Mouse (Mus musculus): ENCODE results near the gene Lsamp. TPM values are rescaled to one million over a fixed set of nuclear protein-coding genes. Genes with fewer than 3 reads are reported as not detected.

The Lsamp gene
- 100 to 1,000 TPM; 237 to 252 (median 248) TPM for total RNA-seq (2022)

GRCm38 (mm10) chr16:39984205-39984634 is at the start of gene Lsamp:
TSS of gene Lsamp (plus strand) at chr16:39984361.
- DNase-seq (ENCODE audit: low spot score in 2 of 2) = peak; percentile 78 to 90

GRCm38 (mm10) chr16:39957686-39958085 is 26.5 kb upstream of the Lsamp start:
- no peak for DNase-seq (ENCODE audit: low spot score in 2 of 2)

DNA sequence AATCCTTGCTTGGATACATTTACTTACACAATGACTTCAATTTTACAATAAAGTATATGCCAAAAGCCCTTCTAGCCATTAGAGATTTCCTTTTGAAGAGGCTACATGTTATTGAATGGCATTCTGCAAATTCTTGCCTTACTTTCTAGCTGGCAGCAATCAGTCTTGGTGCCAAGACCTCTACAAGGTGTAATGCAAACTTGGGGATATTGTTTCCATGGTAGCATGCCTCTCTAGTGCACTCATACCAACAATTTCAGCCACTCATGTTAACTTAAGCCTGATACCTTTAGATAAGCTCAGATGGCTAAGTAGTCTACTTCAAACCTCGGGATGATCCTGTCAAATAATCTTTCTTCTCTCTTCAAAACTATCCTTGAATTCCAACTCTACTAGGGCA is 11.4 kb upstream of the Lsamp start:
- DNase-seq (ENCODE audit: low spot score in 2 of 2) = no peak

GRCm38 (mm10) chr16:39984635-39985291 is 602 bp downstream of the Lsamp start:
- DNase-seq (ENCODE audit: low spot score in 2 of 2) = peak; percentile 19 to 44

DNA sequence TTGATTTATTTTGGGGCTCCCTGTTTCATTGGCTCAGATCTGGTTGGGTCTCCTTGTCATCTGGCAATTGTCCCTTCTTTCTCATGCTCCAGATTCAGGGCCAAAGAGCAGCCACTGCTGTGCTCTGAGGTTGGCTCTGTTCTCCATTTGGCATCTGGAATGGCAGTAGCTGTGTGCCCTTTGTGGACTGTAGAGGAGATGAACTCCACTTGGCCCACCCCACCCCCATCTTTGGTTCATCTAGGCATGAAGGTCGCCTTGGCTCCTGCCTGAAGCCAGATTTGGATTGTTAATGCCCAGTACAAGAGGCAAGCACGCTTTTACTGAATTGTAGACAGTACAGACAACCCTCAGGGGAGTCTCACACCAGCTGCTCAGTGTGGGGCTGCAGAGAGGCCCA is 4.3 kb downstream of the Lsamp start:
- DNase-seq (ENCODE audit: low spot score in 2 of 2) = peak in 1 of 2 experiments; percentile 16

- no peak for DNase-seq (ENCODE audit: low spot score in 2 of 2)
Observed at GRCm38 (mm10) chr16:39994821-39995220, 10.7 kb downstream of the Lsamp start.

- no peak for DNase-seq (ENCODE audit: low spot score in 2 of 2)
Observed at GRCm38 (mm10) chr16:40008800-40009199, 24.6 kb downstream of the Lsamp start.

DNA sequence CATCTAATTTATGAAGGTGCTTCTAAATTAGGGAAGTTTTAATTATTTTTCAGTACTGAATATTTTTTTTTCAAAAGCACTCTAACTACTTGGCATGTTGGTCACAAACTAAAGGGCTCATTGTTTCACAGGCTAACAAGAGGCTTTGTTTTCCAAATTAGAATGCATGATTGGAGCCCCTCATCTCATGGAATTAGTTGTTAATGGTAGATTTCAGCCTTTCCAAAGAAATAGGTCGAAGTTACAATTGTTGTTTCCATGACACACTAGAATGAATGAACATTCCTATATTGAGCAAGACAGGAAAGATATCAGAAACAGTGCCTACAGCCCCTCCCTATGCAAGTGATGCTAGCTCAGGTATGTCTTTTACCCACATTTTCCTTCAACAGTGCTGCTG is 26.9 kb downstream of the Lsamp start:
- no peak for DNase-seq (ENCODE audit: low spot score in 2 of 2)

DNA sequence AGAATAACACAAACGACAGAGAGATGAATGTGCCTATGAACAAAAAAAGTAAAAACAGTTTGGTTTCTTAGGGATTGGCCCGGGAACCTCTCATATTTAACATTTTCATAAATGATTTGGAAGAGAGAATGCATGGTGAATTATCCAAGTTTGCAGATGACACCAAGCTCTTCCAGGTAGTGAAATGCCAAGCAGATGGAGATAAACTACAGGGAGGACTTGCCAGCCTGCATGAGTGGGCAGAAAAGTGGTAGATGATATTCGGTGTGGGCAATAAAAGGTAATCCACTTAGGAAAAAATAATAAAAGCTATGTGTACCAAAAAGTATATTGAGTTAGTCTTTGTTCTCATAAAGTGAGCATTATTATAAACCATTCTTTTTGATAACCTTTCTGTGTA is 38.5 kb downstream of the Lsamp start:
- DNase-seq (ENCODE audit: low spot score in 2 of 2) = peak in 1 of 2 experiments; percentile 37

DNA sequence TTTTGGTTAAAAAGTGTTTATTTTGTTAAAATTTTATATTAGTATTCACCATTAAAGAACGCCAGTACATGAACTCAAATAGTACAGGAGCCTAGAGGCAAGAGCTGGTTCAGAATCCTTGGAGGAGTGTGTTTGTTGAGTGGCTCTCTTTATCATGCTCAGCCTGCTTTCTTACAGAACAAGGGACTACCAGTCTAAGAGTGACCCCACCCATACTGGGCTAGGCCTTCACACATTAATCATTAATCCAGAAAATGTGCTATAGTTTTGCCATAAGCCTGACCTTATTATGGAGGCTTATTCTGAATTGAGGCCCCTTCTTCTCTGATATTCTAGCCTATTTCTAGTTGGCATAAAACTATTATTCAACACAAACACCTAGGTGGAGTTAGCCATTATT is 52.6 kb downstream of the Lsamp start:
- DNase-seq (ENCODE audit: low spot score in 2 of 2) = no peak

GRCm38 (mm10) chr16:40059546-40059945 is 75.4 kb downstream of the Lsamp start:
- DNase-seq (ENCODE audit: low spot score in 2 of 2) = no peak

GRCm38 (mm10) chr16:40059968-40060367 is 75.8 kb downstream of the Lsamp start:
- DNase-seq (ENCODE audit: low spot score in 2 of 2) = no peak

DNA sequence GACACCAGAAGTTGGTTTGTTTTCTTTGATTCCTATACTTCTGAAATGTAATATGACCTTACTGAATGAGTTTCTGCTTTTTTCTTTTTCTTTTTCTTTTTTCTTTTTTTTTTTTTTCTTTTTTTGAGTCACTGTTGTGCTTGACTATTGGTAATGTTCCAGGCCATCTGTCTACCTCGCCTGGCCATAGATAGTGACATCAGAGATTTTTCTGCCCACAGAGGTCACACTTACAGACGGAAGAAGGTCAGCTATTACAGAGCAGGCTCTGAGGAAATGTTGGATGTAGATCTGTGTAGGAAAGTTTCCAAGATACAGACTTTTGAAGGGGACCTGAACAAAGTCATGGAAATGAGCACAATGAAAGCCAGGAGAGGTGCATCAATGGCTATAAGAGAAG is 76.3 kb downstream of the Lsamp start:
- DNase-seq (ENCODE audit: low spot score in 2 of 2) = no peak

GRCm38 (mm10) chr16:40075556-40075955 is 91.4 kb downstream of the Lsamp start:
- DNase-seq (ENCODE audit: low spot score in 2 of 2) = no peak

DNA sequence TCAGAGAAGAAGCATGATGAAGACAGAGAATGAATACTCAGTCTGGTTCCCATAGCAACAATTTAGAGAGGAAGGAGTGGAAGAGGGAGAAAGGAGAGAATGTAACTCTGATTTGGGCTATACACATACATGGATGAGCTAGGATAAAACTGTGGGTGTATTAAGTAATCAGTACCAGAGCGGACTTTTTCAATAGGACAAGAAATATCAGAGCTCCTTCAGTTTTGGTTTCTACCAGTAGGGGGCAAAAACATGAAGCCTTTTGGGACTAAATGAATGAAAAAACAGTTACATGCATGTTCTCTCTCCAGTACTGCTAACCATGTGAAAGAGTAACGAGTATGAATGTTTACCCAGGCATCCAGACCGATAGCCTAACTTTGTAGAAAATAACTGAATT is 96.1 kb downstream of the Lsamp start:
- DNase-seq (ENCODE audit: low spot score in 2 of 2) = no peak

DNA sequence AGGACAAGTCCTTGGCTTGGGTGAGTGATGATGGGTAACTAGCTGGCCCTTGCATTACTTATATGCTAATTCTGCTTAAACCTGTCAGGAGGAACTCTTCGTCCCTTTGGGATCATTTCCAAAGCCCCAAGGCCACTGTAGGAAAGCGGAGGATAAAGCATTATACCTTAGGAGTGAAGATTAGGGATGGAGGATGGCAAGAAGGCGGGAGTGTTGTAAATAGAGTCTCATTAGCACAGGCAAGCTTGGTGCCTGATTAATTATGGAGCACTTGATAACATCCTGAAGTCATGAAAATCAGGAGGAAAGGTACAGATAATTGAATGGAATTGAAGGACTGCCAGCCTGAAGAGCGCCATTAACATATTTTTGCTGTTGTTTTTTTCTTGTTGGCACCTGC is 120.2 kb downstream of the Lsamp start:
- no peak for DNase-seq (ENCODE audit: low spot score in 2 of 2)

DNA sequence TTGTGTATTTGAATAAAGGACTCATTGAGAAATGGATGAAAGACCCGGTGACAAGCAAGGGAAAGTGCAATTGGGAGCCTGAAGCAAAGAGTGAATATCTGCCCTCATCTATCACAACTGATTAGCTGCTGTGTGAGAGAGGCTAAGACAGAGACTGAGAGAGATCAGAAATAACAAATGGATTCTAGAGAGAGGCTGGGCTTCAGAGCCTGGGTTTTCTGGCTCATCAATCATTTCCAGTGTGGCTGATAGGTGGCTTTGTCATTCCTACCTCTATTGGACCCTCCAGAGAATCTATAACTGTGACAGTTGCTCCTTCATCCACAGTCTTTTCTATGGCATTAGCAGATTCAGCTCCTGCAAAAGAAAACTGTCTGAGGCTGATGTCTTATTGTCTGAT is 198.8 kb downstream of the Lsamp start:
- no peak for DNase-seq (ENCODE audit: low spot score in 2 of 2)

GRCm38 (mm10) chr16:40187987-40188590 is 203.9 kb downstream of the Lsamp start:
- no peak for DNase-seq (ENCODE audit: low spot score in 2 of 2)

- DNase-seq (ENCODE audit: low spot score in 2 of 2) = no peak
Observed at GRCm38 (mm10) chr16:40194401-40194800, 210.2 kb downstream of the Lsamp start.

DNA sequence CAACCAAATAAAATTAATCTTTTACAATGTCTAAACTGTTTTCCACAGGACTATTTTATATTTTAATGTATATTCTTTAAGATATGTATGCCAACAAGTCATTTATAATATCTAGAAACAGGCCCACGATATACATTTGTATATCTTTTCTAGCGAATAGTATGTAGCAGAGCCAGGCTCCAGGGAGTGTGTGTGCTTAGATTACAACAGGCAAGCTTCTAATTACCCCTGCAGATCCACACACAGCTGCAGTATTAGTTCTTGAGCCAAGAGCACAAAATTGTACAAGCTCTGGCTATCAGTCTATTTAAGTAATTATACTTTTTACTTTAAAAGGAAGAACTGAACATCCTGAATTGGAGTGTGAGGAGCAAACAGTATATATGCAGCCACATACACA is 210.7 kb downstream of the Lsamp start:
- DNase-seq (ENCODE audit: low spot score in 2 of 2) = no peak

- no peak for DNase-seq (ENCODE audit: low spot score in 2 of 2)
Observed at GRCm38 (mm10) chr16:40228627-40229026, 244.5 kb downstream of the Lsamp start.

DNA sequence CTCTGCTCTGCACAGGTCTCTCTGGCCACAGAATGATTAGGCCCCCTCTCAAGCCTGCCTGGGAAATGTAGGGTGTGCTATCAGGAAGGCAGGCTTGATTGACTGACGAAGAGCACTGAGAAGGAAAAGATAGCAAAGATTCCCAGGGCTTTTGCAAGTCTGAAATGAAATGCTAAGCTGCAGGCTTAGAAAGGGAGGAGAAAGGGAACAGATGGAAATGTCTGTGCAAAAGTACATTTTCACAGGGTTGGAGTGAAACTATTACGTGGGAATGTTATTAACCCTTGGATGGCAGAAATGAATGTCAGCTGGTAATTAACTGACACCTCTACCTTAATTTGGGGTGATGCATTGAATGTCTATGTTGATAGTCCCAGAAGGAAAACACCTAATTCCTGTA is 248.9 kb downstream of the Lsamp start:
- no peak for DNase-seq (ENCODE audit: low spot score in 2 of 2)

- no peak for DNase-seq (ENCODE audit: low spot score in 2 of 2)
Observed at GRCm38 (mm10) chr16:40234151-40234895, 250.2 kb downstream of the Lsamp start.
